Mouse (Mus musculus) liver, embryonic 16.5 days (tissue): ENCODE measurements around the gene Il17ra. TPM values are rescaled to one million over a fixed set of nuclear protein-coding genes. Genes with fewer than 3 reads are reported as not detected.

ENCODE experiments used
- ATAC-seq: fragments of 200-750 bp; cut with Nextera tagmentation; 2 replicates; pipeline ENCODE4 v1.8.0; 2017; ENCODE audit warnings: low read depth, mild to moderate bottlenecking, moderate number of reproducible peaks, moderate library complexity
- H3K27ac ChIP-seq: fragments of 300-500 bp; sonication (generic); 2 replicates; pipeline ENCODE4 v1.5.1; 2014; ENCODE audit warnings: mild to moderate bottlenecking, low read length
- H3K27me3 ChIP-seq: fragments of 300-500 bp; sonication (generic); 2 replicates; pipeline ENCODE4 v1.6.1; 2014; ENCODE audit warnings: low read depth, low read length, mixed read lengths; ENCODE audit not compliant: control insufficient read depth, insufficient read depth
- H3K36me3 ChIP-seq: fragments of 300-500 bp; sonication (generic); 2 replicates; pipeline ENCODE4 v1.6.1; 2014; ENCODE audit warnings: mild to moderate bottlenecking; ENCODE audit not compliant: control insufficient read depth, insufficient read depth
- H3K4me1 ChIP-seq: fragments of 300-500 bp; sonication (generic); 2 replicates; pipeline ENCODE4 v1.6.1; 2014; ENCODE audit warnings: low read depth, low read length, mixed read lengths; ENCODE audit not compliant: control insufficient read depth
- H3K4me2 ChIP-seq: fragments of 300-500 bp; sonication (generic); 2 replicates; pipeline ENCODE4 v1.6.1; 2014; ENCODE audit warnings: low read depth, low read length, mixed read lengths
- H3K4me3 ChIP-seq: fragments of 300-500 bp; sonication (generic); 2 replicates; pipeline ENCODE4 v1.5.1; 2014; ENCODE audit warnings: low read depth, mild to moderate bottlenecking, low read length
- H3K9ac ChIP-seq: fragments of 300-500 bp; sonication (generic); 2 replicates; pipeline ENCODE4 v1.6.1; 2014; ENCODE audit warnings: low read depth, low read length
- H3K9me3 ChIP-seq: fragments of 300-500 bp; sonication (generic); replicated peaks from 2 replicates; pipeline ENCODE4 v1.6.1; 2016; ENCODE audit warnings: low read length; ENCODE audit not compliant: control insufficient read depth
- WGBS: fragments of 180-500 bp; shearing (Covaris S2); extraction: QIAGEN DNeasy Blood & Tissue Kit; methylation state at CpG from one replicate; pipeline ENCODE4 v1.1.7; 2014; ENCODE audit not compliant: insufficient replicate concordance; 5-methylcytosine and 5-hydroxymethylcytosine counted together
- polyA plus RNA-seq: library from polyadenylated mRNA; unstranded; fragments of >200 nt; fragmentation: Nextera tagmentation; extraction: Ambion mirVana; gene quantifications from 2 replicates; pipeline ENCODE4 v1.2.1, GENCODE M21; 2015

Il17ra gene
- polyA plus RNA-seq, 1 experiment from 2014 or later = 13.0 TPM

DNA sequence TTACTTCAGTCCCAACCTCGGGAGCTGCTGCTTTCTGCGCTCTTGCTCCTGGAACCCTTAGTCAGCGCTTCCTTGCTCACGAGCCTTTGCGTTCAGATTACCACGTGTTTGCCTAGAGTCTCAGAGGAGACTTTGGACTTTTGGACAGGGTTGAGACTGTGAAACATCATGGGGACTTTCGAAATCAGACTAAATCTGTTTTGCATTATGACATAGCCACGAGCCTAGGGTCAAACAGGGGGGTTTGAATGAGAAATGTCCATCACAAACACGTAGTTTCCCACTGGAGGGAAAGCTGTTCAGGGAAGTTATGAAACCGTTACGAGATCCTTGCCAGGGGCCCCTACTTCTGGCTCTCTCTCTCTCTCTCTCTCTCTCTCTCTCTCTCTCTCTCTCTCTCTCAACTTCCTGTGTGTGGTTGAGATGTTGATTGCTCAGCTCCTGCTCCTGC is 8.4 kb upstream of the Il17ra start:
- H3K4me2 ChIP-seq = peak overlapping the region; percentile 33
- no peaks in the 10 kb centered on the region for H3K9me3 ChIP-seq
- ATAC-seq = peak; percentile 81
- no peak overlapping the region for H3K4me3 ChIP-seq
- no peaks in the 10 kb centered on the region for H3K27me3 ChIP-seq
- peaks cover 15% of the 10 kb centered on the region for H3K4me1 ChIP-seq
- H3K27ac ChIP-seq = peak overlapping the region; percentile 68
- no peaks in the 10 kb centered on the region for H3K36me3 ChIP-seq
- 7% methylated on average over 11 of the region's 11 CpGs for WGBS
- no peak overlapping the region for H3K9ac ChIP-seq

DNA sequence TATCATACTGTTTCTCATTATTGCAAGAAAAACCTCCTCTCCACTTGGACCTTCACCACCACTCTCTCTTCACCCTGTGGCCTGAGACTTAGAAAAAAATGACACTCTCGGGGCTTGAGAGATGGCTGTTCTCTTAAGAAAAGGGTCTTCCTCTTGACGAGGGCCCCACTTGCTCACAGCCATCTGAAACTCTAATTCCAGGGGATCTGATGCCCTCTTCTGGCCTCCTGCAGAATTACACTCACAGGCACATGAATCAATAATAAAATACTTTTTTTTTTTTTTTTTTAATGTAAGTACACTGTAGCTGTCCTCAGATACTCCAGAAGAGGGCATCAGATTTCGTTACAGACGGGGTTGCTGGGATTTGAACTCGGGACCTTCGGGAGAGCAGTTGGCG is 6.0 kb upstream of the Il17ra start:
- Histone ChIP-seq H3K9ac (no peak overlapping the region), H3K36me3 (no peaks in the 10 kb centered on the region), H3K9me3 (no peaks in the 10 kb centered on the region), H3K4me1 (peaks cover 15% of the 10 kb centered on the region), H3K4me3 (no peak overlapping the region), H3K27me3 (peaks cover 6% of the 10 kb centered on the region), H3K4me2 (no peak overlapping the region), H3K27ac (no peak overlapping the region)
- ATAC-seq = no peak
- 45% methylated on average over 7 of the region's 7 CpGs for WGBS

DNA sequence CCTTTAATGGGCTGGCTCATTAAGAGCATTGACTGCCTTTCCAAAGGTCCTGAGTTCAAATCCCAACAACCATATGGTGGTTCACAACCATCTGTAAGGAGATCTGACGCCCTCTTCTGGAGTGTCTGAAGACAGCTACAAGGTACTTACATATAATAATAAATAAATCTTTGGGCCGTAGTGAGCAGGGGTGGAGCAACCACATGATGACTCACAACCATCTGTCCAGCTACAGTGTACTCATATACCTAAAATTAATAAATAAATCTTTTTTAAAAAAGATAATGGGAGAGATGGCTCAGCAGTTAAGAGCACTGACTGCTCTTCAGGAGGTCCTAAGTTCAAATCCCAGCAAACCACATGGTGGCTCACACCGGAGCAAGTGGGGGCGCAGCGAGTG is 5.3 kb upstream of the Il17ra start:
- no peaks in the 10 kb centered on the region for H3K36me3 ChIP-seq
- H3K4me1 ChIP-seq = peaks cover 16% of the 10 kb centered on the region
- H3K27me3 ChIP-seq = peaks cover 9% of the 10 kb centered on the region
- 74% methylated on average over 5 of the region's 5 CpGs for WGBS
- H3K9me3 ChIP-seq = no peaks in the 10 kb centered on the region
- no peak for ATAC-seq
- H3K9ac ChIP-seq = no peak overlapping the region
- H3K4me3 ChIP-seq = no peak overlapping the region
- no peak overlapping the region for H3K27ac ChIP-seq
- no peak overlapping the region for H3K4me2 ChIP-seq

DNA sequence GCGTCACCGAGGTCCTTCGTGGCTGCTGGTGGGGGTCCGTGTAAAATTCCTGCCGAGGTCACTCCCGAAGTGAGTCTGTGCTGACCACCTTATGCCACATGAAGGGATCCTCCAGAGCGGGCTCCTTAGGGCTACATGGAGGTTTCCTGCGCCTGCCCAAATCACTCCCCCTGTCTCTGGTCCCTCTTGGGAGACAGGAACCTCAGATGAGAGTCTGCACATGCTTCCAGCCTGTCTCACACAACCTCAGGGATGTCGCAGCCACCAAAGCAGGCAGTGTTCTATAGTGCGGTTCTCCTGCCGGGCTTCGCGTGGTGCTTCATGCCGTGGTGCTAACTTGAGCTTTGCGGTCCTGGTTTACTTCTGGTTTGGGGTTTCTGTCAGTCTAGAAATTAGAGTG is 1.8 kb upstream of the Il17ra start:
- no peak for ATAC-seq
- peaks cover 25% of the 10 kb centered on the region for H3K4me1 ChIP-seq
- H3K36me3 ChIP-seq = no peaks in the 10 kb centered on the region
- no peak overlapping the region for H3K4me3 ChIP-seq
- H3K9ac ChIP-seq = no peak overlapping the region
- peaks cover 10% of the 10 kb centered on the region for H3K27me3 ChIP-seq
- H3K9me3 ChIP-seq = no peaks in the 10 kb centered on the region
- WGBS = 63% methylated on average over 15 of the region's 15 CpGs
- no peak overlapping the region for H3K27ac ChIP-seq
- H3K4me2 ChIP-seq = no peak overlapping the region

DNA sequence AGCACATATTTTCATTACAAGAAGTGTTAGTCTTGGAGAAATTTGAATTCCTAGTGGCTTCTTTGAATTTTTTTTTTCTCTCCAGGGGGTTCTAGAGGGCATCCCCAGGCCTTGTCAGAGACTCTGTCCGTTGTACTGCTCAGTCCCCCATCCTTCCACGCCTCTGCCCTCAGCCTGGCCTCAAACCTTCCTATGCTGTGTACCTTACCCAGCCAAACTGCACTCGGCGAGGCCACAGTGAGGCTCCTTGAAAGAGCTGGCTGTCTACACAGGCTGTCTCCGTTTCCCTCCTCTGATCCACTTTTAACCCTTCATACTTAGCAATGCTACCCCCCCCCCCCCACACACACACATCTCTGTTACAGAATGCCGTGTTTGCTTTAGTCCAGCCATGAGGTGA is 796 bp upstream of the Il17ra start:
- Histone ChIP-seq H3K36me3 (no peaks in the 10 kb centered on the region), H3K4me3 (no peak overlapping the region), H3K27ac (no peak overlapping the region), H3K4me2 (no peak overlapping the region), H3K9me3 (no peaks in the 10 kb centered on the region), H3K27me3 (peaks cover 10% of the 10 kb centered on the region), H3K9ac (no peak overlapping the region), H3K4me1 (peaks cover 34% of the 10 kb centered on the region)
- ATAC-seq = no peak
- 56% methylated on average over 6 of the region's 6 CpGs for WGBS

DNA sequence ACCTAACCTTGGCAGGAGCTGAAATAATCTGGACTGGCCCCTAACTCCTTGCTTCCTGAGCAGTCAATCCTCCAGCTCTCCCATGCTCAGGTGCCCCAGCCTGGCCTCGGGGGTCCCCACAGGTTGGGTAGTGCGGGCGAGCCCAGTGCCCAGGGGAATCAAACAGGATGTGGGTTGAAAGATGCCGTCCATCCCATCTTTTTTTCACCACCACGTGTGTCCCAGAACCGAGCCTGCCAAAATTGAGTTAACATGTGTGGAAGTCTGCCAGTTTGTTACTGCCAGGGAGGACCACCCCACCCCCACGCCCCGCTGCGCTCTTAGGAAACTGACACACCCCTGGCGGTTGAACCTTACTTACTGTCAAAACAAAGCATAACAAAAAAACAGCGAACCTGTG is 837 bp downstream of the Il17ra start:
- 1% methylated on average over 11 of the region's 11 CpGs for WGBS
- Histone ChIP-seq H3K36me3 (no peaks in the 10 kb centered on the region), H3K9ac (peak overlapping the region; percentile 85), H3K4me2 (peak overlapping the region; percentile 98), H3K4me1 (peaks cover 40% of the 10 kb centered on the region), H3K9me3 (no peaks in the 10 kb centered on the region), H3K4me3 (peak overlapping the region; percentile 76), H3K27me3 (peaks cover 10% of the 10 kb centered on the region), H3K27ac (peak overlapping the region; percentile 75)
- ATAC-seq = no peak

DNA sequence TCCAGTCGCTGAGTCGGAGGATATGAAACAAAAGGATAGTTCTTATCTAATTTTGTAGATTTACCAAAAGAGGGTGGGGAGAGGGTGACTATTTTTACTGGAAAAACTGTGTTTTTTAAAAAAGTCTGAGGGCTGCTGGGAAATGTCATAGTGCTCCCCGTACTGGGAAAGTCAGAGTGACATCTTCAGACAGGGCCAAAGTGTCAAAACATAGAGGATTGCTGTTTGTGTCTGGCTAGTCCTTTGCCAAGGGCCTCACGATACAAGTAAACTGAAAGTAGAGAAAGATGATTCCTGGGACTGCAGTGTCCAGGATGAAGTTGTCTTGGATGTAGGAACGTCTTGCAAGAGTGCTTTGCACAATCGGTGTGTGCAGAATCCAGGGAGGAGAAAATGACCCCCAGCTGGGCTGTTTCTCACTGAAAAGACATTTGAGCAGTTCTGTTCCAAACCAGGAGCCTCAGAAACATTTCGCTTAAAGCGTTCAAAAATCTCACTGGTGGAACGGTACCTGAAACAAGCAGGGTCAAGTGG is 1.4 kb downstream of the Il17ra start:
- peak overlapping the region; percentile 76 for H3K4me3 ChIP-seq
- no peaks in the 10 kb centered on the region for H3K9me3 ChIP-seq
- peaks cover 10% of the 10 kb centered on the region for H3K27me3 ChIP-seq
- peak overlapping the region; percentile 85 for H3K9ac ChIP-seq
- H3K4me1 ChIP-seq = peaks cover 41% of the 10 kb centered on the region
- WGBS = 21% methylated on average over 9 of the region's 9 CpGs
- no peak for ATAC-seq
- H3K36me3 ChIP-seq = no peaks in the 10 kb centered on the region
- no peak overlapping the region; the same call in 1 of the 2 replicates for H3K27ac ChIP-seq
- peak overlapping the region; percentile 98 for H3K4me2 ChIP-seq

DNA sequence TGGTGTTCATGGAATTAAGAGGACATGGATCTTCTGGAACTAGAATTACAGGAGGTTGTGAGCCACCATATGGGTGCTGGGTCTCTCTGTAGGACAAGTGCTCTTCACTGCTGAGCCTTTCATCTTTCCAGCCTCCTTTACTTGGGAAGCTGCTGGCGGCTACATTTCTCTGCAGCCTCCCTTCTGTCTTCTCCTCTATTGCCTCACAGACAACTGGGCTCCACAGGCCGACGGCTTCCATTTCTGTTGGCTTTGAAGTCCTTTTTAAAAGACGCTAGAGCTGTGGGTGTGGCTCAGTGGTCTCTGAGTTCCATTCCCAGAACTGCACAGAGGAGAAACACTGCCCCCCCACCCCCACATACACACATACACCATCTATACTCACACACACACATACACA is 2.3 kb downstream of the Il17ra start:
- WGBS = 25% methylated on average over 4 of the region's 4 CpGs
- H3K4me2 ChIP-seq = no peak overlapping the region
- H3K27ac ChIP-seq = no peak overlapping the region
- H3K4me3 ChIP-seq = no peak overlapping the region
- no peak overlapping the region for H3K9ac ChIP-seq
- peaks cover 10% of the 10 kb centered on the region for H3K27me3 ChIP-seq
- H3K36me3 ChIP-seq = no peaks in the 10 kb centered on the region
- H3K9me3 ChIP-seq = no peaks in the 10 kb centered on the region
- ATAC-seq = no peak
- H3K4me1 ChIP-seq = peaks cover 50% of the 10 kb centered on the region

DNA sequence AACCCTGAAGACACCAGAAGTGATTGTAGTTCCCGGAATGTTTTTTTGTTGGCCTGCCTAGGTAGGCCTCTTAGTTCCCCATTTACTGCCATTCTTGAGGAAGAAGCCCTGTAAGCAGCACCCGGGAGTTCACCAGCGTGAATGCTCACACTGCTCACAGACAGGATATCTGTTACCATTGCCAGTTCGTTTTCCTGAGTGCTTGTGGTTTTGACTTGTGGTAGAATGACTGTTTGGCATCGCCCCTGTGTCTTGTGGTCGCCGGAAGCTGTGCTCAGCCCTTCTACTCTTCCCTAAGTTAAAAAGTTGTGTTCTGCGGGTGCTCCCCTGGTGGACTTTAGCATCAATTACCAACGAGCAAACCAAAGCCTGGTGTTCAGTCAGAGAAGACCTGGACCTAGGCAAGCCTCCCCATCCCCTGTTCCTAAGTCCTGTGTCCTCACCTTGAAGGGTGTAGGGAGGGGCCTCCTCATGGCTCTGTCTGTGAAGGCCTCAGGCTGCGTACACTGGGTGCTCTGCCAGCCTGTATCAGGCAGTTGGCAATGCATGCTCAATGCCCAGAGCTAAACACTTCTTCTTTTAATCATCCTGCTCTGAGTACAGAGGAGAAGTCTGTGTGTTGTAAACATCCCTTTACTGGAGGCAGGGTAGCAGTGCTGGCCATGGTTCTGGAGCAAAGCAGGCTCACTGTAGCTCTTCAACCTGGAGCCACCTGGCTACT is 3.7 kb downstream of the Il17ra start:
- ATAC-seq = no peak

More for the DNA sequence above, 3.7 kb downstream of the Il17ra start:
- H3K9ac ChIP-seq = no peak overlapping the region
- WGBS = 18% methylated on average over 10 of the region's 10 CpGs
- H3K36me3 ChIP-seq = no peaks in the 10 kb centered on the region
- H3K4me1 ChIP-seq = peaks cover 52% of the 10 kb centered on the region
- peaks cover 5% of the 10 kb centered on the region; the same call in 1 of the 2 replicates for H3K27me3 ChIP-seq
- no peak overlapping the region for H3K4me3 ChIP-seq
- H3K4me2 ChIP-seq = peak overlapping the region; percentile 41
- peak overlapping the region; percentile 60 for H3K27ac ChIP-seq
- H3K9me3 ChIP-seq = no peaks in the 10 kb centered on the region
